Mouse (Mus musculus): ENCODE results near the gene Olfr1310. TPM values are rescaled to one million over a fixed set of nuclear protein-coding genes. Genes with fewer than 3 reads are reported as not detected.
"Not testable (repeated sequence)": the region's sequence is repeated elsewhere in the genome, so short reads cannot be mapped to it uniquely, and the experiment has no call there.

Gene Olfr1310
- polyA plus RNA-seq (2015; fragmentation: Nextera tagmentation; extraction: Ambion mirVana), result not detected in 2 replicates

DNA sequence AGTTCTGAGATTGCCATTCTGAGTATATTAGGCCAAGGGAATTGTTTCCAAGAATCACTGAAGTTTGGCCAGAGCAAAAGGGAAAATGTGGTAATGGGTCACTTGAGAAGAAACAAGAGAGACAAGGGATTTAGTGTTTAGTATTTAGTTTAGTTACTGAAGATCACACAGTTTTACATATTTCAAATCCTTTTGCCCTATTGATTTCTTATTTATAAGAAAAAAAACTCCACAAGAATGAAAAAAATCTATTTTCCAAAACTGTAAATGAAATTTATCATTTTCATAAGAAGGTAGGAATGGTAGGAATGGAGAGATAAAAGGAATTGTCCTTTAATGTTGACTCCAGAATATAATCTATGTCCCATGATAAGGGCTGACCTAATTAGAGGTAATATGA, at the start of gene Olfr1310:
TSS of gene Olfr1310 (minus strand) at position 101 of the 400 bp plus-strand sequence.
- H3K4me3 ChIP-seq (ENCODE audit: low read depth, low read length), result no peak within 1 kb of the TSS
- H3K27ac ChIP-seq (ENCODE audit: low read depth, low read length), result no peak within 1 kb of the TSS
- no peaks in the 10 kb centered on the region for H3K36me3 ChIP-seq (ENCODE audit: control insufficient read depth, insufficient read depth)
- H3K4me2 ChIP-seq (replicated peaks; ENCODE audit: low read depth), result no peak within 1 kb of the TSS
- H3K9ac ChIP-seq (ENCODE audit: low read depth, low read length), result no peak within 1 kb of the TSS
- no peaks in the 10 kb centered on the region for H3K27me3 ChIP-seq (replicated peaks; ENCODE audit: control insufficient read depth, insufficient read depth, low read length)
- no peak for ATAC-seq
- no peaks in the 10 kb centered on the region for H3K4me1 ChIP-seq (replicated peaks; ENCODE audit: control insufficient read depth, insufficient read depth, low read length)
- TF ChIP-seq CTCF (IDR thresholded peaks at IDR 0.05; ENCODE audit: low read depth), result no peak
- H3K9me3 ChIP-seq (ENCODE audit: control insufficient read depth), result no peaks in the 10 kb centered on the region

GRCm38 (mm10) chr2:112050138-112050537, 37.6 kb upstream of the Olfr1310 start, which contains the start of gene Olfr1312:
Gene Olfr1312, minus strand, starts transcription at chr2:112050238.
- TF ChIP-seq CTCF (IDR thresholded peaks at IDR 0.05; ENCODE audit: low read depth), result no peak
- H3K4me3 ChIP-seq (ENCODE audit: low read depth, low read length), result no peak within 1 kb of the TSS
- H3K9me3 ChIP-seq (ENCODE audit: control insufficient read depth), result no peaks in the 10 kb centered on the region
- H3K27me3 ChIP-seq (replicated peaks; ENCODE audit: control insufficient read depth, insufficient read depth, low read length), result no peaks in the 10 kb centered on the region
- no peak for ATAC-seq
- no peaks in the 10 kb centered on the region for H3K4me1 ChIP-seq (replicated peaks; ENCODE audit: control insufficient read depth, insufficient read depth, low read length)
- no peaks in the 10 kb centered on the region for H3K36me3 ChIP-seq (ENCODE audit: control insufficient read depth, insufficient read depth)
- WGBS, result 33% methylated on average over 1 of the region's 1 CpGs
- H3K4me2 ChIP-seq (replicated peaks; ENCODE audit: low read depth), result no peak within 1 kb of the TSS
- no peak within 1 kb of the TSS for H3K27ac ChIP-seq (ENCODE audit: low read depth, low read length)
- no peak within 1 kb of the TSS for H3K9ac ChIP-seq (ENCODE audit: low read depth, low read length)

- H3K36me3 ChIP-seq (ENCODE audit: control insufficient read depth, insufficient read depth); H3K4me1 ChIP-seq (replicated peaks; ENCODE audit: control insufficient read depth, insufficient read depth, low read length); H3K27ac ChIP-seq (ENCODE audit: low read depth, low read length); H3K27me3 ChIP-seq (replicated peaks; ENCODE audit: control insufficient read depth, insufficient read depth, low read length); H3K4me2 ChIP-seq (replicated peaks; ENCODE audit: low read depth); H3K4me3 ChIP-seq (ENCODE audit: low read depth, low read length); H3K9me3 ChIP-seq (ENCODE audit: control insufficient read depth); ATAC-seq; H3K9ac ChIP-seq (ENCODE audit: low read depth, low read length): not testable (repeated sequence)
- 41% methylated on average over 6 of the region's 6 CpGs for WGBS
These were observed 14.5 kb upstream of the Olfr1310 start for GRCm38 (mm10) chr2:112026971-112027370.

DNA sequence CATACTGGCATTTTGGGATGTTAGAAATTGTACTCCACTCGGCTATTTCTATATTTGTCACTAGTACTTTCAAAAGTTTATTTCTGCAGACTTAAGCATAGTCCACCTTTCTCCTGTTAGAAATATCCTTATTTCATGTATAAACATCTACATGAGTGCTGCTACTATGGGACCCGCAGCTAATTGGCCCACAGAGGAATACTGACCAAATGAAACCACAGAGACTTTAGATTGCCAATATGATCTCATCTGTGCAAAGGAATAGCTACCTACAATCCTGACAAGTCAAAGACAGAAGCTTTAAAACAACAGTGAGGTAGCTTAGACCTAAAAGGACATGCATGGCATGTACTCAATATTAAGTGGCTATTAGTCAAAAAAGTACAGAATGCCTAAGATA, 11.8 kb upstream of the Olfr1310 start, which contains the start of gene Olfr1311:
TSS of gene Olfr1311 (minus strand) at position 101 of the 400 bp plus-strand sequence.
- WGBS, result 89% methylated on average over 2 of the region's 2 CpGs

GRCm38 (mm10) chr2:112014900-112015299, 2.4 kb upstream of the Olfr1310 start:
- Histone ChIP-seq H3K4me3 (ENCODE audit: low read depth, low read length) (no peak overlapping the region), H3K27me3 (replicated peaks; ENCODE audit: control insufficient read depth, insufficient read depth, low read length) (no peaks in the 10 kb centered on the region), H3K36me3 (ENCODE audit: control insufficient read depth, insufficient read depth) (no peaks in the 10 kb centered on the region), H3K9me3 (ENCODE audit: control insufficient read depth) (no peaks in the 10 kb centered on the region), H3K27ac (ENCODE audit: low read depth, low read length) (no peak overlapping the region), H3K4me1 (replicated peaks; ENCODE audit: control insufficient read depth, insufficient read depth, low read length) (no peaks in the 10 kb centered on the region), H3K4me2 (replicated peaks; ENCODE audit: low read depth) (no peak overlapping the region), H3K9ac (ENCODE audit: low read depth, low read length) (no peak overlapping the region)
- 76% methylated on average over 3 of the region's 3 CpGs for WGBS
- no peak for ATAC-seq
- TF ChIP-seq CTCF (IDR thresholded peaks at IDR 0.05; ENCODE audit: low read depth), result no peak

More for the DNA sequence above, 11.8 kb upstream of the Olfr1310 start, which contains the start of gene Olfr1311:
- H3K9me3 ChIP-seq (ENCODE audit: control insufficient read depth), result no peaks in the 10 kb centered on the region
- H3K27me3 ChIP-seq (replicated peaks; ENCODE audit: control insufficient read depth, insufficient read depth, low read length), result no peaks in the 10 kb centered on the region
- no peak within 1 kb of the TSS for H3K9ac ChIP-seq (ENCODE audit: low read depth, low read length)
- no peaks in the 10 kb centered on the region for H3K4me1 ChIP-seq (replicated peaks; ENCODE audit: control insufficient read depth, insufficient read depth, low read length)
- no peak within 1 kb of the TSS for H3K27ac ChIP-seq (ENCODE audit: low read depth, low read length)
- no peak within 1 kb of the TSS for H3K4me2 ChIP-seq (replicated peaks; ENCODE audit: low read depth)
- H3K36me3 ChIP-seq (ENCODE audit: control insufficient read depth, insufficient read depth), result no peaks in the 10 kb centered on the region
- no peak within 1 kb of the TSS for H3K4me3 ChIP-seq (ENCODE audit: low read depth, low read length)
- TF ChIP-seq CTCF (IDR thresholded peaks at IDR 0.05; ENCODE audit: low read depth), result no peak
- no peak for ATAC-seq

GRCm38 (mm10) chr2:111990181-111990580, 22.3 kb downstream of the Olfr1310 start, which contains the start of gene Olfr1309:
Gene Olfr1309, minus strand, starts transcription at chr2:111990281.
- H3K9ac ChIP-seq (ENCODE audit: low read depth, low read length), result no peak within 1 kb of the TSS
- no peaks in the 10 kb centered on the region for H3K36me3 ChIP-seq (ENCODE audit: control insufficient read depth, insufficient read depth)
- no peaks in the 10 kb centered on the region for H3K4me1 ChIP-seq (replicated peaks; ENCODE audit: control insufficient read depth, insufficient read depth, low read length)
- no peak within 1 kb of the TSS for H3K27ac ChIP-seq (ENCODE audit: low read depth, low read length)
- no peak for TF ChIP-seq CTCF (IDR thresholded peaks at IDR 0.05; ENCODE audit: low read depth)
- no peaks in the 10 kb centered on the region for H3K27me3 ChIP-seq (replicated peaks; ENCODE audit: control insufficient read depth, insufficient read depth, low read length)
- no peak within 1 kb of the TSS for H3K4me3 ChIP-seq (ENCODE audit: low read depth, low read length)
- 50% methylated on average over 1 of the region's 1 CpGs for WGBS
- H3K4me2 ChIP-seq (replicated peaks; ENCODE audit: low read depth), result no peak within 1 kb of the TSS
- ATAC-seq, result no peak
- no peaks in the 10 kb centered on the region for H3K9me3 ChIP-seq (ENCODE audit: control insufficient read depth)

DNA sequence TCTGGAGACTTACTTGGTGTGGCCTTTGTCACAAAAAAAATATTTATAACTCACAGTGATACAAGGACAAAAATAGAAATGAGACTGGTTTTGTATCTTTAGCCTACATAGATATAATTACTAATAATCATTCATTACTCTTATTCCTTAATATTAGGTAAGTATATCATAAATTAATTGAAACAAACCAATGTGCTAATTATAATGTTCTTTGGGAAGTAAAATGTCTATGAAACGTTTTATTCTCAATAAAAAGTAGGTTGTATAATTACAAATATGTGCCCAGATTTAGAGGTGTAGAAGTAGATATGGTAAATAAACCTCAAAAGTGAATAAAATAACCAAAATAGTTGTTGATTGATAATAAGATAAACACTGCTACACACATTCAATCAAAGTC, 47.7 kb downstream of the Olfr1310 start, which contains the start of gene Olfr1308:
TSS of gene Olfr1308 (minus strand) at position 101 of the 400 bp plus-strand sequence.
- no peaks in the 10 kb centered on the region for H3K27me3 ChIP-seq (replicated peaks; ENCODE audit: control insufficient read depth, insufficient read depth, low read length)
- no peak within 1 kb of the TSS for H3K4me2 ChIP-seq (replicated peaks; ENCODE audit: low read depth)
- no peak within 1 kb of the TSS for H3K9ac ChIP-seq (ENCODE audit: low read depth, low read length)
- no peaks in the 10 kb centered on the region for H3K4me1 ChIP-seq (replicated peaks; ENCODE audit: control insufficient read depth, insufficient read depth, low read length)
- H3K27ac ChIP-seq (ENCODE audit: low read depth, low read length), result no peak within 1 kb of the TSS
- no peak within 1 kb of the TSS for H3K4me3 ChIP-seq (ENCODE audit: low read depth, low read length)
- no peak for TF ChIP-seq CTCF (IDR thresholded peaks at IDR 0.05; ENCODE audit: low read depth)
- no peaks in the 10 kb centered on the region for H3K9me3 ChIP-seq (ENCODE audit: control insufficient read depth)
- no peaks in the 10 kb centered on the region for H3K36me3 ChIP-seq (ENCODE audit: control insufficient read depth, insufficient read depth)
- WGBS, result 46% methylated on average over 1 of the region's 1 CpGs
- no peak for ATAC-seq

Other genes with a start within 250 kb of the Olfr1310 start
- gene Olfr1302, start 235.3 kb downstream of the Olfr1310 start, polyA plus RNA-seq (2015; fragmentation: Nextera tagmentation; extraction: Ambion mirVana), result not detected in 2 replicates
- gene Olfr1303, start 192.4 kb downstream of the Olfr1310 start, polyA plus RNA-seq (2015; fragmentation: Nextera tagmentation; extraction: Ambion mirVana), result not detected in 2 replicates
- not detected in 2 replicates for gene Olfr1305, start 135.6 kb downstream of the Olfr1310 start, polyA plus RNA-seq (2015; fragmentation: Nextera tagmentation; extraction: Ambion mirVana)
- not detected in 2 replicates for gene Olfr1306, start 96.4 kb downstream of the Olfr1310 start, polyA plus RNA-seq (2015; fragmentation: Nextera tagmentation; extraction: Ambion mirVana)
- not detected in 2 replicates for gene Olfr1307, start 63.3 kb downstream of the Olfr1310 start, polyA plus RNA-seq (2015; fragmentation: Nextera tagmentation; extraction: Ambion mirVana)
- gene Olfr1308, start 47.8 kb downstream of the Olfr1310 start, polyA plus RNA-seq (2015; fragmentation: Nextera tagmentation; extraction: Ambion mirVana), result not detected in 2 replicates
- not detected in 2 replicates for gene Olfr1309, start 22.4 kb downstream of the Olfr1310 start, polyA plus RNA-seq (2015; fragmentation: Nextera tagmentation; extraction: Ambion mirVana)
- not detected in 2 replicates for gene Olfr1311, start 11.7 kb upstream of the Olfr1310 start, polyA plus RNA-seq (2015; fragmentation: Nextera tagmentation; extraction: Ambion mirVana)
- gene Olfr1312, start 37.5 kb upstream of the Olfr1310 start, polyA plus RNA-seq (2015; fragmentation: Nextera tagmentation; extraction: Ambion mirVana), result not detected in 2 replicates
- gene Olfr1313, start 65.1 kb upstream of the Olfr1310 start, polyA plus RNA-seq (2015; fragmentation: Nextera tagmentation; extraction: Ambion mirVana), result not detected in 2 replicates
- gene Olfr1314, start 84.1 kb upstream of the Olfr1310 start, polyA plus RNA-seq (2015; fragmentation: Nextera tagmentation; extraction: Ambion mirVana), result not detected in 2 replicates
- gene Olfr1315-ps1, start 102.7 kb upstream of the Olfr1310 start, polyA plus RNA-seq (2015; fragmentation: Nextera tagmentation; extraction: Ambion mirVana), result not detected in 2 replicates
- not detected in 2 replicates for gene Olfr1316, start 122.3 kb upstream of the Olfr1310 start, polyA plus RNA-seq (2015; fragmentation: Nextera tagmentation; extraction: Ambion mirVana)
- gene Olfr1317, start 127.6 kb upstream of the Olfr1310 start, polyA plus RNA-seq (2015; fragmentation: Nextera tagmentation; extraction: Ambion mirVana), result not detected in 2 replicates
- gene Olfr1318, start 141.5 kb upstream of the Olfr1310 start, polyA plus RNA-seq (2015; fragmentation: Nextera tagmentation; extraction: Ambion mirVana), result not detected in 2 replicates
- gene Lpcat4, start 226.8 kb upstream of the Olfr1310 start, polyA plus RNA-seq (2015; fragmentation: Nextera tagmentation; extraction: Ambion mirVana), result 8.4 TPM in 2 replicates
- gene Nutm1, start 246.6 kb upstream of the Olfr1310 start, polyA plus RNA-seq (2015; fragmentation: Nextera tagmentation; extraction: Ambion mirVana), result 0.03 TPM in 1 of 2 replicates, not detected in the other
- 114 and 120 TPM in 2 replicates for gene Nop10, start 249.2 kb upstream of the Olfr1310 start, polyA plus RNA-seq (2015; fragmentation: Nextera tagmentation; extraction: Ambion mirVana)